Mouse (Mus musculus): ENCODE measurements around the gene Pold4. TPM values are rescaled to one million over a fixed set of nuclear protein-coding genes. Genes with fewer than 3 reads are reported as not detected.

Gene Pold4
- polyA plus RNA-seq, 1 experiment = 112 TPM

DNA sequence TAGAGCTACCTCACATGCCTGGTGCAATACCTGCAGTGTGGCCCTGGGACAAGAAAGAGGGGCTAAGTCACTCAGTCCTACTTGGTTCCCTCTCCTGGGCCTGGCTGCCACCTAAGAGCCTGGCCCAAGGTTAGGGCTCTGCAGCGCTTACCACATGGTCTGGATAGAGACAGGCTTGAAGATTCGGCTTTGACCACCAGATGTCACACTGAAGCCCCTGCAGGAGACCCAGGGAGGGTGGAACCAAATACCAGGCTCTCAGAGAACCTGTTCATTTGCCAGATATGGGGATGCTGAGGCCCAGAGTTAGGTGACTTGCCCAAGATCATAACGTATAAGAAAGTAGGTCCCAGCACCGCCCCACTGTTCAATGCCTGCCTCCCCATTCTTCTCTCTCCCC lies 34.3 kb downstream of the Pold4 start:
- H3K4me3 ChIP-seq (ENCODE audit: insufficient read depth, poor library complexity, severe bottlenecking) = no peak overlapping the region
- no peaks in the 10 kb centered on the region for H3K36me3 ChIP-seq (ENCODE audit: control insufficient read depth, insufficient read depth)
- no peaks in the 10 kb centered on the region for H3K79me2 ChIP-seq (ENCODE audit: control insufficient read depth, insufficient read depth)
- TF ChIP-seq FOSL1 (IDR thresholded peaks at IDR 0.05; ENCODE audit: insufficient read depth, low read length, poor library complexity, severe bottlenecking) (no peak), USF1 (IDR thresholded peaks at IDR 0.05; ENCODE audit: low read depth) (no peak)
- H3ac ChIP-seq (ENCODE audit: control insufficient read depth, insufficient read length, low read depth) = no peak overlapping the region
- no peaks in the 10 kb centered on the region for H3K79me3 ChIP-seq (ENCODE audit: low read depth)
- no peaks in the 10 kb centered on the region for H3K27me3 ChIP-seq (ENCODE audit: control insufficient read depth, insufficient read depth, insufficient read length)

DNA sequence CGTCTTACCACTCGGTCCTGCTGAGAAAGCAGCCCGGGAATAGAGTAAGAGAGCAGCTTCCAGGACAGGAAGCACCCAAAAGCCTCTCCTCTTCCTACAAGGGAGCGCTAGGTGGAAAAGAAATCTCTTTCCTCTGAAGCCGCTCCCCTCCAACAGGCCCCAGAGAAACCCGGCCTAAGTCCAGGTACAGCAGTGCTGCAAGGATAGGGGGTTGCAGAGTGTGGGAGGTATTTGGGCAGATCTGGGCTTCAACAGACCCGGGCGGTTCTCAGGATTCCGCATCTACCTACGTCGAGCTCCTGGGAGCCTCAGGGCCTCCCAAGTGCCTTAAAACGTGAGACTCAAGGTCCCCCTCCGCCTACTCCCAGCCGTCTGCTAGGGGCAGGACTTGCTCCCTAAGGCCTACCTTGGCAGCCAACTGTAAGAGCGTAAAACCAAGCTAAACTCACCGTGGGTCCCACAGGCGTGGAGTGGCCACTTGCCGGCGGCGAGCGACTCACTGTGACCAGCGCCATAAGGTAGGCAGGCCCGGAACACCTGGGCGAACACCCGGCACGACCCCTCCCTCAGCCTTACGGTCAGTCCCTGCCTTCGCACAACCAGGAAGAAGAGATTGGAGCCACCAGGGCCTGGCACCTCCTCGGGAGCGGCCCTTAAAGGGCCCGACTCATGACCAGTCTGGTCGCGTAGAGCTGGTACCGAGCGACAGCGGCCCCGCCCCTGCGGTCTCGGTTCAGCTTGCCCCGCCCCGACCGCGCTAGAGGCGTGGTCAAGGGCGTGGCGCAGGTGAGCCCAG lies 37.1 kb downstream of the Pold4 start, which contains the start of gene Ssh3:
Gene Ssh3, minus strand, starts transcription at position 615 of the 796 bp plus-strand sequence.
- Histone ChIP-seq H3K79me3 (ENCODE audit: low read depth) (no peaks in the 10 kb centered on the region), H3K4me3 (ENCODE audit: insufficient read depth, poor library complexity, severe bottlenecking) (no peak within 1 kb of the TSS), H3K27me3 (ENCODE audit: control insufficient read depth, insufficient read depth, insufficient read length) (no peaks in the 10 kb centered on the region), H3K79me2 (ENCODE audit: control insufficient read depth, insufficient read depth) (no peaks in the 10 kb centered on the region), H3K36me3 (ENCODE audit: control insufficient read depth, insufficient read depth) (no peaks in the 10 kb centered on the region), H3ac (ENCODE audit: control insufficient read depth, insufficient read length, low read depth) (no peak within 1 kb of the TSS)
- TF ChIP-seq CTCF (IDR thresholded peaks at IDR 0.05; ENCODE audit: control insufficient read depth, insufficient read depth, insufficient read length) = no peak
- TF ChIP-seq USF1 (IDR thresholded peaks at IDR 0.05; ENCODE audit: low read depth) = no peak
- TF ChIP-seq MYOG (IDR thresholded peaks at IDR 0.05; ENCODE audit: control insufficient read depth, extremely low read depth, insufficient read length) = no peak
- TF ChIP-seq MAX (IDR thresholded peaks at IDR 0.05) = no peak
- no peak for TF ChIP-seq MYOD1 (IDR thresholded peaks at IDR 0.05; ENCODE audit: control insufficient read depth, insufficient read length, low read depth)
- no peak for TF ChIP-seq CEBPB (IDR thresholded peaks at IDR 0.05; ENCODE audit: low read depth)
- no peak for TF ChIP-seq FOSL1 (IDR thresholded peaks at IDR 0.05; ENCODE audit: insufficient read depth, low read length, poor library complexity, severe bottlenecking)

DNA sequence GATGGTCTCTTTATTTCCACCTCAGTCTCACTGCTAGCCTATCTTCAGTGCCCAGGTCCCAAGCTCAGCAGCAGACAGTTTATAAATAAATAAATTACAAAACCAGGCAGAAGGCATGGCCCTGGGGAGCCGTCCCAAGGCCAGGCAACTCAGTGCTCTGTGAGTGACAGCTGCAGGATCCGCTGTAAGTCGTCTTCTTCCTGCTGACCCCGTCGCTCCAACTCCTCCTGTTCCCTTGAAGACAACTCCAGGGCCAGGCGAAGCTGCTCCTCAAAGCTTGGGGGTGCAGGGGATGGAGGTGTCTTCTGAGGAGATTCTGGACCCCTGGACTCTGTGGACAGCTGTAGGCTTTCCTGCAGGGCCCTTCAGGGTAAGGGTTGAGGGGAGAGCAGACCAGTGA lies 38.5 kb downstream of the Pold4 start:
- Histone ChIP-seq H3K4me3 (ENCODE audit: insufficient read depth, poor library complexity, severe bottlenecking) (no peak overlapping the region), H3ac (ENCODE audit: control insufficient read depth, insufficient read length, low read depth) (no peak overlapping the region), H3K79me2 (ENCODE audit: control insufficient read depth, insufficient read depth) (no peaks in the 10 kb centered on the region), H3K27me3 (ENCODE audit: control insufficient read depth, insufficient read depth, insufficient read length) (no peaks in the 10 kb centered on the region), H3K79me3 (ENCODE audit: low read depth) (no peaks in the 10 kb centered on the region), H3K36me3 (ENCODE audit: control insufficient read depth, insufficient read depth) (no peaks in the 10 kb centered on the region)
- no peak for TF ChIP-seq FOSL1 (IDR thresholded peaks at IDR 0.05; ENCODE audit: insufficient read depth, low read length, poor library complexity, severe bottlenecking)
- TF ChIP-seq USF1 (IDR thresholded peaks at IDR 0.05; ENCODE audit: low read depth) = no peak
- TF ChIP-seq MYOG (IDR thresholded peaks at IDR 0.05; ENCODE audit: control insufficient read depth, extremely low read depth, insufficient read length) = no peak
- TF ChIP-seq MAX (IDR thresholded peaks at IDR 0.05) = no peak
- no peak for TF ChIP-seq CTCF (IDR thresholded peaks at IDR 0.05; ENCODE audit: control insufficient read depth, insufficient read depth, insufficient read length)
- TF ChIP-seq MYOD1 (IDR thresholded peaks at IDR 0.05; ENCODE audit: control insufficient read depth, insufficient read length, low read depth) = no peak
- TF ChIP-seq CEBPB (IDR thresholded peaks at IDR 0.05; ENCODE audit: low read depth) = no peak

DNA sequence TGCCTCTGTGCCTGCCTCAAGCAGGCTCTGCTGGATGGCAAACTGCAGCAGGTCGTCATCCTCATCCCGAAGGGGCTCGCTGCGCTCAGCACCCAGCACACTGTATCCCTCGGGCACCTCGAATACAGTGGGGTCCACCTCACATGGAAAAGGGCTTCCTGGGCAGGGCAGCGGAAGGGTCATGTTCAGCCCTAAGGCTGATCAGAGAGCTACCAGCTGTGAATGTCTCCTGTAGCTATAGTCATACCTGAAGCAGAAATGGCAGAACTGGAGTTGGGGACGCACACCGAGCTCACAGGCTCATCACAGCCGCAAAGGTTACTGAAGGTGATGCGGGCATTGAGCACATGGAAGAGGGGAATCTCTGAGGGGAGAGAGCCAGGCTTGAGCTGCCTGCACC lies 39.3 kb downstream of the Pold4 start:
- Histone ChIP-seq H3K4me3 (ENCODE audit: insufficient read depth, poor library complexity, severe bottlenecking) (no peak overlapping the region), H3K79me3 (ENCODE audit: low read depth) (no peaks in the 10 kb centered on the region), H3K27me3 (ENCODE audit: control insufficient read depth, insufficient read depth, insufficient read length) (no peaks in the 10 kb centered on the region), H3ac (ENCODE audit: control insufficient read depth, insufficient read length, low read depth) (no peak overlapping the region), H3K79me2 (ENCODE audit: control insufficient read depth, insufficient read depth) (no peaks in the 10 kb centered on the region), H3K36me3 (ENCODE audit: control insufficient read depth, insufficient read depth) (no peaks in the 10 kb centered on the region)
- no peak for TF ChIP-seq MAX (IDR thresholded peaks at IDR 0.05)
- no peak for TF ChIP-seq CEBPB (IDR thresholded peaks at IDR 0.05; ENCODE audit: low read depth)
- TF ChIP-seq CTCF (IDR thresholded peaks at IDR 0.05; ENCODE audit: control insufficient read depth, insufficient read depth, insufficient read length) = no peak
- TF ChIP-seq MYOG (IDR thresholded peaks at IDR 0.05; ENCODE audit: control insufficient read depth, extremely low read depth, insufficient read length) = no peak
- TF ChIP-seq USF1 (IDR thresholded peaks at IDR 0.05; ENCODE audit: low read depth) = no peak
- no peak for TF ChIP-seq FOSL1 (IDR thresholded peaks at IDR 0.05; ENCODE audit: insufficient read depth, low read length, poor library complexity, severe bottlenecking)

DNA sequence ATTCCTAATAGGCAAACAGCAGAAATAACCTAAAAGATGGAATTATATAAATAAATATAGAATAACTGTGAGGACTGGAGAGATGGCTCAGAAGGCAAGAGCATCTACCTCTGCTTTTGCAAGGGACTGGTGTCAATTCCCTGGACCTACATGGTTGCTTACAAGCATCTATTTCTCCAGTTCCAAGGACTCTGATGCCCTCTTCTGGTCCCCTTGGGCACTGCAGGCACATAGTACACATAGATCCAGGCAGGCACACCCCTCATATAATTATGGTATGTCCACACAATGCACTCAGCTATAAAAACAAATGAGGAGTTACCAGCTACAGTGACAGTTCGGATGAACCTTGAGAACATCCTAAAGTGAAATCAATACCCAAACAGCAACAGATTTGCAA lies 47.8 kb downstream of the Pold4 start:
- Histone ChIP-seq H3K27me3 (ENCODE audit: control insufficient read depth, insufficient read depth, insufficient read length) (no peaks in the 10 kb centered on the region), H3K4me3 (ENCODE audit: insufficient read depth, poor library complexity, severe bottlenecking) (no peak overlapping the region), H3K36me3 (ENCODE audit: control insufficient read depth, insufficient read depth) (no peaks in the 10 kb centered on the region), H3ac (ENCODE audit: control insufficient read depth, insufficient read length, low read depth) (no peak overlapping the region), H3K79me2 (ENCODE audit: control insufficient read depth, insufficient read depth) (no peaks in the 10 kb centered on the region), H3K79me3 (ENCODE audit: low read depth) (no peaks in the 10 kb centered on the region)
- TF ChIP-seq CTCF (IDR thresholded peaks at IDR 0.05; ENCODE audit: control insufficient read depth, insufficient read depth, insufficient read length) (no peak), USF1 (IDR thresholded peaks at IDR 0.05; ENCODE audit: low read depth) (no peak), MYOD1 (IDR thresholded peaks at IDR 0.05; ENCODE audit: control insufficient read depth, insufficient read length, low read depth) (no peak), FOSL1 (IDR thresholded peaks at IDR 0.05; ENCODE audit: insufficient read depth, low read length, poor library complexity, severe bottlenecking) (no peak), MYOG (IDR thresholded peaks at IDR 0.05; ENCODE audit: control insufficient read depth, extremely low read depth, insufficient read length) (no peak), CEBPB (IDR thresholded peaks at IDR 0.05; ENCODE audit: low read depth) (no peak), MAX (IDR thresholded peaks at IDR 0.05) (no peak)

DNA sequence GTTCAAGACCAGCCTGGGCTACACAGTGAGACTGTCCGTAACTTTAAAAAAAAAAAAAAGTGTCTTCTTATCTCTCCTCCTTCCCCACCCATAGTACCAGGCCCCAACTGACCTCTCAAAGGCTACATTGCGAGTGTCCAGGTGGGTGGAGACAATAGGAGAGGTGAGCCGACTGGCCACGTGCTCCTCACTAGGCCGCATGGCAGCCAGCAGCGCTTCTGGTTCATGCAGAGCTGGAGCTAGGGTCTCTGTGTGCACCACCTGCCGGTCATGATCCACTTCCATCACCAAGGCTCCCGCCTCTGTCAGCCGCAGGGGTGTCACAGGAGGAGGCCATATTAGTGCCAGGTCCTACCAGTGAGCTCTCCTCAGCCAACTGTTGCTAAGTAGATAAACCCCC lies 48.7 kb downstream of the Pold4 start:
- TF ChIP-seq CTCF (IDR thresholded peaks at IDR 0.05; ENCODE audit: control insufficient read depth, insufficient read depth, insufficient read length) (no peak), FOSL1 (IDR thresholded peaks at IDR 0.05; ENCODE audit: insufficient read depth, low read length, poor library complexity, severe bottlenecking) (no peak), MYOG (IDR thresholded peaks at IDR 0.05; ENCODE audit: control insufficient read depth, extremely low read depth, insufficient read length) (no peak), MAX (IDR thresholded peaks at IDR 0.05) (no peak), MYOD1 (IDR thresholded peaks at IDR 0.05; ENCODE audit: control insufficient read depth, insufficient read length, low read depth) (no peak), CEBPB (IDR thresholded peaks at IDR 0.05; ENCODE audit: low read depth) (no peak), USF1 (IDR thresholded peaks at IDR 0.05; ENCODE audit: low read depth) (no peak)
- H3K4me3 ChIP-seq (ENCODE audit: insufficient read depth, poor library complexity, severe bottlenecking) = no peak overlapping the region
- H3K36me3 ChIP-seq (ENCODE audit: control insufficient read depth, insufficient read depth) = no peaks in the 10 kb centered on the region
- no peaks in the 10 kb centered on the region for H3K79me2 ChIP-seq (ENCODE audit: control insufficient read depth, insufficient read depth)
- H3K79me3 ChIP-seq (ENCODE audit: low read depth) = no peaks in the 10 kb centered on the region
- H3K27me3 ChIP-seq (ENCODE audit: control insufficient read depth, insufficient read depth, insufficient read length) = no peaks in the 10 kb centered on the region
- H3ac ChIP-seq (ENCODE audit: control insufficient read depth, insufficient read length, low read depth) = no peak overlapping the region
